Mouse (Mus musculus) megakaryocyte-erythroid progenitor cell, adult 5-6 weeks (primary cell): ENCODE data around the gene Renbp. TPM values are rescaled to one million over a fixed set of nuclear protein-coding genes. Genes with fewer than 3 reads are reported as not detected.

Source experiments
- total RNA-seq, 2 experiments: library from RNA; stranded (forward) in 1 of 2; stranded (reverse) in 1 of 2; fragments of 200-1000, 215-1000 nt in 1 of 2; fragments of >200 nt in 1 of 2; fragmentation: Nextera tagmentation in 1 of 2; gene quantifications; 2 replicates each; pipeline ENCODE4 v1.2.3; 2014 to 2017

Gene Renbp
- total RNA-seq, 2 experiments from 2014 or later: 3.3 to 11.0 TPM

Other genes with a start within 250 kb of the Renbp start
- gene Bcap31, start 214.7 kb downstream of the Renbp start, total RNA-seq (2014; fragmentation: Nextera tagmentation): 117 and 129 TPM in 2 replicates
- 177 and 215 TPM in 2 replicates for gene Bcap31, start 214.7 kb downstream of the Renbp start, total RNA-seq (2017)
- 8.9 and 12.1 TPM in 2 replicates for gene Abcd1, start 214.3 kb downstream of the Renbp start, total RNA-seq (2014; fragmentation: Nextera tagmentation)
- gene Abcd1, start 214.3 kb downstream of the Renbp start, total RNA-seq (2017): 3.5 and 6.4 TPM in 2 replicates
- gene Plxnb3, start 173.8 kb downstream of the Renbp start, total RNA-seq (2014; fragmentation: Nextera tagmentation): not detected in 2 replicates
- 0.19 TPM in 1 of 2 replicates, not detected in the other for gene Plxnb3, start 173.8 kb downstream of the Renbp start, total RNA-seq (2017)
- not detected in 2 replicates for gene Srpk3, start 156.4 kb downstream of the Renbp start, total RNA-seq (2014; fragmentation: Nextera tagmentation)
- not detected in 2 replicates for gene Srpk3, start 156.4 kb downstream of the Renbp start, total RNA-seq (2017)
- 216 and 277 TPM in 2 replicates for gene Idh3g, start 144.0 kb downstream of the Renbp start, total RNA-seq (2014; fragmentation: Nextera tagmentation)
- 239 and 271 TPM in 2 replicates for gene Idh3g, start 144.0 kb downstream of the Renbp start, total RNA-seq (2017)
- 246 and 263 TPM in 2 replicates for gene Ssr4, start 143.8 kb downstream of the Renbp start, total RNA-seq (2014; fragmentation: Nextera tagmentation)
- gene Ssr4, start 143.8 kb downstream of the Renbp start, total RNA-seq (2017): 136 and 138 TPM in 2 replicates
- 0.31 TPM in 1 of 2 replicates, not detected in the other for gene Pdzd4, start 105.9 kb downstream of the Renbp start, total RNA-seq (2014; fragmentation: Nextera tagmentation)
- gene Pdzd4, start 105.9 kb downstream of the Renbp start, total RNA-seq (2017): 0.30 TPM in 1 of 2 replicates, not detected in the other
- gene Avpr2, start 38.7 kb downstream of the Renbp start, total RNA-seq (2014; fragmentation: Nextera tagmentation): not detected in 2 replicates
- gene Avpr2, start 38.7 kb downstream of the Renbp start, total RNA-seq (2017): not detected in 2 replicates
- not detected in 2 replicates for gene L1cam, start 34.7 kb downstream of the Renbp start, total RNA-seq (2014; fragmentation: Nextera tagmentation)
- 0.15 and 2.0 TPM in 2 replicates for gene L1cam, start 34.7 kb downstream of the Renbp start, total RNA-seq (2017)
- gene Arhgap4, start 9.0 kb downstream of the Renbp start, total RNA-seq (2014; fragmentation: Nextera tagmentation): 27.6 and 32.5 TPM in 2 replicates
- gene Arhgap4, start 9.0 kb downstream of the Renbp start, total RNA-seq (2017): 13.7 and 20.1 TPM in 2 replicates
- 224 and 245 TPM in 2 replicates for gene Naa10, start 8.9 kb downstream of the Renbp start, total RNA-seq (2014; fragmentation: Nextera tagmentation)
- 150 TPM in 2 replicates for gene Naa10, start 8.9 kb downstream of the Renbp start, total RNA-seq (2017)
- 159 and 169 TPM in 2 replicates for gene Hcfc1, start 35.5 kb upstream of the Renbp start, total RNA-seq (2014; fragmentation: Nextera tagmentation)
- 56.1 and 78.7 TPM in 2 replicates for gene Hcfc1, start 35.5 kb upstream of the Renbp start, total RNA-seq (2017)
- gene Irak1, start 93.1 kb upstream of the Renbp start, total RNA-seq (2014; fragmentation: Nextera tagmentation): 74.9 and 81.2 TPM in 2 replicates
- 43.2 and 48.7 TPM in 2 replicates for gene Irak1, start 93.1 kb upstream of the Renbp start, total RNA-seq (2017)
- not detected in 2 replicates for gene Opn1mw, start 196.6 kb upstream of the Renbp start, total RNA-seq (2014; fragmentation: Nextera tagmentation)
- not detected in 2 replicates for gene Opn1mw, start 196.6 kb upstream of the Renbp start, total RNA-seq (2017)
- gene Mecp2, start 204.5 kb upstream of the Renbp start, total RNA-seq (2014; fragmentation: Nextera tagmentation): 21.8 and 22.9 TPM in 2 replicates
- gene Mecp2, start 204.5 kb upstream of the Renbp start, total RNA-seq (2017): 12.9 and 17.9 TPM in 2 replicates
- not detected in 2 replicates for gene Tex28, start 237.0 kb upstream of the Renbp start, total RNA-seq (2014; fragmentation: Nextera tagmentation)
- not detected in 2 replicates for gene Tex28, start 237.0 kb upstream of the Renbp start, total RNA-seq (2017)
- gene Tktl1, start 246.4 kb upstream of the Renbp start, total RNA-seq (2014; fragmentation: Nextera tagmentation): not detected in 2 replicates
- gene Tktl1, start 246.4 kb upstream of the Renbp start, total RNA-seq (2017): not detected in 2 replicates